Mouse (Mus musculus): ENCODE measurements around the gene Zkscan7. TPM values are rescaled to one million over a fixed set of nuclear protein-coding genes. Genes with fewer than 3 reads are reported as not detected.

Gene Zkscan7
- polyA plus RNA-seq (2012; rRNA removed): 3.1 and 3.9 TPM in 2 replicates

GRCm38 (mm10) chr9:122885385-122885784 lies at the start of gene Zkscan7:
Gene Zkscan7 (plus strand): TSS chr9:122885685.

GRCm38 (mm10) chr9:122843760-122844159 lies 41.7 kb upstream of the Zkscan7 start, which contains the start of gene Gm35549:
Gene Gm35549 (minus strand): TSS chr9:122844035.

GRCm38 (mm10) chr9:122865697-122866166 lies 19.8 kb upstream of the Zkscan7 start, which contains the start of gene Zfp445:
Gene Zfp445 (minus strand): TSS chr9:122866006.

GRCm38 (mm10) chr9:122922936-122923381 lies 37.5 kb downstream of the Zkscan7 start, which contains the start of gene Zfp105:
Gene Zfp105 (plus strand): TSS chr9:122923072.

Other genes starting within 250 kb of the Zkscan7 start
- 0.24 TPM in 1 of 2 replicates, not detected in the other for gene Topaz1, start 138.3 kb upstream of the Zkscan7 start, polyA plus RNA-seq (2012; rRNA removed)
- 2.6 and 3.0 TPM in 2 replicates for gene Tcaim, start 80.1 kb upstream of the Zkscan7 start, polyA plus RNA-seq (2012; rRNA removed)
- not detected in 2 replicates for gene Gm35549, start 41.6 kb upstream of the Zkscan7 start, polyA plus RNA-seq (2012; rRNA removed)
- 29.6 and 29.7 TPM in 2 replicates for gene Zfp445, start 19.7 kb upstream of the Zkscan7 start, polyA plus RNA-seq (2012; rRNA removed)
- gene Zfp105, start 37.4 kb downstream of the Zkscan7 start, polyA plus RNA-seq (2012; rRNA removed): 1.8 and 1.9 TPM in 2 replicates
- 1.3 and 1.5 TPM in 2 replicates for gene 1110059G10Rik, start 65.3 kb downstream of the Zkscan7 start, polyA plus RNA-seq (2012; rRNA removed)
- gene Kif15, start 65.4 kb downstream of the Zkscan7 start, polyA plus RNA-seq (2012; rRNA removed): 1.3 and 6.7 TPM in 2 replicates
- gene Tmem42, start 135.6 kb downstream of the Zkscan7 start, polyA plus RNA-seq (2012; rRNA removed): 28.2 and 34.1 TPM in 2 replicates
- gene Tgm4, start 149.0 kb downstream of the Zkscan7 start, polyA plus RNA-seq (2012; rRNA removed): 0.15 and 0.24 TPM in 2 replicates
- 251 and 334 TPM in 2 replicates for gene Zdhhc3, start 227.5 kb downstream of the Zkscan7 start, polyA plus RNA-seq (2012; rRNA removed)
- 30.1 and 33.1 TPM in 2 replicates for gene Exosc7, start 227.5 kb downstream of the Zkscan7 start, polyA plus RNA-seq (2012; rRNA removed)